Comparison of ENCODE assay signal across 24 mouse cellular contexts in genomic region chr14:71036620-71037019, GRCm38 (mm10).
DNase-seq lines count a peak whose midpoint lies in the region; ATAC-seq and TF ChIP-seq lines count a peak whose summit lies in the region.
"Had no signal": no experiment of that assay in that cellular context is flagged by ENCODE, and none has a peak within 500 bp of the region (broad histone marks: within the 10 kb centered on the region; RNA-seq: fewer than 3 reads in every experiment).

No protein-coding gene starts in this region.

- peaks cover 9% of the 10 kb centered on the region; the same call in 1 of the 2 replicates for H3K4me1 ChIP-seq in embryonic facial prominence, embryonic 12.5 days
- 0 out of 2 replicates have a peak, but pooled peaks cover 3% of the 10 kb centered on the region for H3K4me1 ChIP-seq in embryonic facial prominence, embryonic 10.5 days
- H3K4me1 ChIP-seq in MEL (ENCODE audit: control insufficient read depth in 1 of 2, insufficient read depth in 2 of 2, low read length in 2 of 2) = no peaks in the 10 kb centered on the region
- H3K4me1 ChIP-seq in limb, embryonic 14.5 days (ENCODE audit: control insufficient read depth, insufficient read depth, low read length) = peaks cover 9% of the 10 kb centered on the region
- H3K4me1 ChIP-seq: forebrain, embryonic 12.5 days; hindbrain, embryonic 13.5 days had no signal

- peak; percentile 28; the same call in 1 of the 2 replicates for ATAC-seq in embryonic facial prominence, embryonic 12.5 days (ENCODE audit: insufficient number of reproducible peaks, insufficient read depth, low FRiP score, low TSS enrichment)
- peak; percentile 70; the same call in 1 of the 2 replicates for ATAC-seq in limb, embryonic 14.5 days (ENCODE audit: low FRiP score, low read depth)
- ATAC-seq: activated CD4-positive, CD25-positive, alpha-beta regulatory T cell, adult 4 months; CD4-positive, CD25-positive, alpha-beta regulatory T cell, adult 4 months; forebrain, embryonic 16.5 days; hindbrain, postnatal 0 days; Patski had no signal

- no peak overlapping the region for H3K4me3 ChIP-seq in embryonic facial prominence, embryonic 12.5 days
- H3K4me3 ChIP-seq in embryonic facial prominence, embryonic 10.5 days = no peak overlapping the region
- H3K4me3 ChIP-seq in left cerebral cortex, adult 2 months = no peak overlapping the region
- H3K4me3 ChIP-seq in MEL (ENCODE audit: control insufficient read depth in 1 of 2, insufficient read depth in 1 of 2, low read depth in 2 of 2, low read length in 2 of 2) = no peak overlapping the region
- no peak overlapping the region for H3K4me3 ChIP-seq in limb, embryonic 14.5 days (replicated peaks; ENCODE audit: low read length)
- H3K4me3 ChIP-seq: forebrain, embryonic 12.5 days; heart, embryonic 10.5 days; hindbrain, embryonic 13.5 days had no signal

- no peaks in the 10 kb centered on the region for H3K36me3 ChIP-seq in embryonic facial prominence, embryonic 12.5 days
- no peaks in the 10 kb centered on the region for H3K36me3 ChIP-seq in embryonic facial prominence, embryonic 10.5 days (replicated peaks)
- no peaks in the 10 kb centered on the region for H3K36me3 ChIP-seq in MEL (ENCODE audit: control insufficient read depth in 1 of 2, insufficient read depth in 2 of 2, low read length in 2 of 2)
- H3K36me3 ChIP-seq in limb, embryonic 14.5 days (ENCODE audit: control insufficient read depth, insufficient read depth, low read length) = no peaks in the 10 kb centered on the region
- H3K36me3 ChIP-seq: forebrain, embryonic 12.5 days; G1E; heart, embryonic 10.5 days; hindbrain, embryonic 13.5 days had no signal

- H3K9ac ChIP-seq in embryonic facial prominence, embryonic 12.5 days = no peak overlapping the region
- no peak overlapping the region for H3K9ac ChIP-seq in MEL (ENCODE audit: control insufficient read depth, low read depth, low read length, poor library complexity, severe bottlenecking)
- no peak overlapping the region for H3K9ac ChIP-seq in limb, embryonic 14.5 days (ENCODE audit: low read depth, low read length, severe bottlenecking)
- H3K9ac ChIP-seq: forebrain, embryonic 12.5 days; hindbrain, embryonic 13.5 days had no signal

- TF ChIP-seq CTCF in left cerebral cortex, adult 2 months (IDR thresholded peaks at IDR 0.05) = no peak
- TF ChIP-seq CTCF in MEL (IDR thresholded peaks at IDR 0.05 in 2 of 3, conservative IDR thresholded peaks at IDR 0.05 in 1 of 3; ENCODE audit: control insufficient read depth in 1 of 3, insufficient read depth in 1 of 3, low read depth in 2 of 3, low read length in 3 of 3, poor library complexity in 1 of 3, severe bottlenecking in 1 of 3) = no peak

- no peak overlapping the region for H3K4me2 ChIP-seq in embryonic facial prominence, embryonic 12.5 days (replicated peaks)
- H3K4me2 ChIP-seq in limb, embryonic 14.5 days (replicated peaks; ENCODE audit: low read depth, low read length, severe bottlenecking) = no peak overlapping the region
- H3K4me2 ChIP-seq: forebrain, embryonic 12.5 days; hindbrain, embryonic 13.5 days had no signal

- intact Hi-C loops in left cerebral cortex, postnatal 4 days (cut with DNase I) = no loop called here
- intact Hi-C loops in left cerebral cortex, adult 2 months (cut with DNase I) = no loop called here

- TF ChIP-seq EP300 in MEL (IDR thresholded peaks at IDR 0.05; ENCODE audit: low read depth in 1 of 2, low read length in 2 of 2) = no peak

- 40% methylated on average over 7 of the region's 7 CpGs for WGBS in embryonic facial prominence, embryonic 12.5 days
- WGBS in embryonic facial prominence, embryonic 10.5 days = 74% methylated on average over 7 of the region's 7 CpGs
- 30% methylated on average over 7 of the region's 7 CpGs for WGBS in limb, embryonic 14.5 days

- TF ChIP-seq POLR2A in MEL (IDR thresholded peaks at IDR 0.05; ENCODE audit: control insufficient read depth in 1 of 2, insufficient read depth in 1 of 2, low read depth in 1 of 2, low read length in 2 of 2, poor library complexity in 1 of 2) = no peak
- TF ChIP-seq POLR2A in limb, embryonic 14.5 days (IDR thresholded peaks at IDR 0.05; ENCODE audit: borderline replicate concordance, extremely low read depth, insufficient read depth, insufficient read length) = no peak

- DNase-seq in embryonic facial prominence, embryonic 10.5 days (ENCODE audit: low spot score) = no peak
- DNase-seq in left cerebral cortex, postnatal 4 days = peak; percentile 21
- no peak for DNase-seq in left cerebral cortex, adult 2 months (ENCODE audit: extremely low spot score in 1 of 2, low spot score in 2 of 2)
- DNase-seq in MEL (ENCODE audit: low read depth, low spot score) = peak; percentile 8
- peak; percentile 89 for DNase-seq in limb, embryonic 14.5 days (ENCODE audit: low spot score)
- no peak for DNase-seq in cerebellum, postnatal 25 days
- DNase-seq: adrenal gland, postnatal 14 days; B cell, adult 2 months; cerebellum, adult 11-12 months; cerebellum, adult 9-10 months; cerebellum, postnatal 36 days; gastrocnemius, postnatal 25 days; heart, adult 18-20 months; heart, postnatal 10 days had no signal

- peak overlapping the region; percentile 65; the same call in 1 of the 2 replicates for H3K27ac ChIP-seq in embryonic facial prominence, embryonic 12.5 days
- no peak overlapping the region for H3K27ac ChIP-seq in embryonic facial prominence, embryonic 10.5 days (replicated peaks)
- no peak overlapping the region for H3K27ac ChIP-seq in left cerebral cortex, adult 2 months
- H3K27ac ChIP-seq in MEL (ENCODE audit: control insufficient read depth, low read depth, low read length) = no peak overlapping the region
- H3K27ac ChIP-seq in limb, embryonic 14.5 days (replicated peaks; ENCODE audit: low read depth, low read length) = no peak overlapping the region
- H3K27ac ChIP-seq: forebrain, embryonic 12.5 days; heart, embryonic 10.5 days; hindbrain, embryonic 13.5 days; hindbrain, postnatal 0 days had no signal

- TF ChIP-seq RAD21 in MEL (IDR thresholded peaks at IDR 0.05; ENCODE audit: low read depth, low read length) = no peak

- H3K9me3 ChIP-seq in embryonic facial prominence, embryonic 12.5 days = no peaks in the 10 kb centered on the region
- H3K9me3 ChIP-seq in embryonic facial prominence, embryonic 10.5 days = no peaks in the 10 kb centered on the region
- no peaks in the 10 kb centered on the region for H3K9me3 ChIP-seq in MEL (replicated peaks; ENCODE audit: insufficient read depth, low read length)
- no peaks in the 10 kb centered on the region for H3K9me3 ChIP-seq in limb, embryonic 14.5 days (ENCODE audit: control insufficient read depth, low read length)
- H3K9me3 ChIP-seq: forebrain, embryonic 12.5 days; heart, embryonic 10.5 days; hindbrain, embryonic 13.5 days had no signal

- H3K27me3 ChIP-seq in embryonic facial prominence, embryonic 12.5 days = no peaks in the 10 kb centered on the region
- no peaks in the 10 kb centered on the region for H3K27me3 ChIP-seq in embryonic facial prominence, embryonic 10.5 days (replicated peaks; ENCODE audit: low read depth, poor library complexity, severe bottlenecking)
- H3K27me3 ChIP-seq in MEL (ENCODE audit: control insufficient read depth in 1 of 2, insufficient read depth in 2 of 2, low read length in 2 of 2) = no peaks in the 10 kb centered on the region
- no peaks in the 10 kb centered on the region for H3K27me3 ChIP-seq in limb, embryonic 14.5 days (ENCODE audit: control insufficient read depth, insufficient read depth, low read length)
- H3K27me3 ChIP-seq: forebrain, embryonic 12.5 days; hindbrain, embryonic 13.5 days; Patski had no signal

- H3K79me2 ChIP-seq in MEL (ENCODE audit: control insufficient read depth, insufficient read depth, low read length, poor library complexity) = no peaks in the 10 kb centered on the region

TF ChIP-seq in MEL, 35 proteins besides CTCF, POLR2A, EP300 and RAD21:
- TF ChIP-seq BHLHE40 (IDR thresholded peaks at IDR 0.05; ENCODE audit: borderline replicate concordance, low read depth, low read length) (no peak), MAX (IDR thresholded peaks at IDR 0.05; ENCODE audit: low read length) (no peak), GABPA (IDR thresholded peaks at IDR 0.05; ENCODE audit: low read depth, low read length) (no peak), RCOR1 (IDR thresholded peaks at IDR 0.05; ENCODE audit: low read depth, low read length) (no peak), CHD1 (IDR thresholded peaks at IDR 0.05; ENCODE audit: low read depth, low read length) (no peak), NELFE (IDR thresholded peaks at IDR 0.05; ENCODE audit: low read depth, low read length) (no peak), MAFK (IDR thresholded peaks at IDR 0.05; ENCODE audit: borderline replicate concordance, low read depth, low read length) (no peak), MEF2A (IDR thresholded peaks at IDR 0.05; ENCODE audit: extremely low read depth, insufficient replicate concordance, low read depth, low read length, poor library complexity, severe bottlenecking) (no peak), TAL1 (IDR thresholded peaks at IDR 0.05; ENCODE audit: low read length) (no peak), ZC3H11A (IDR thresholded peaks at IDR 0.05; ENCODE audit: low read depth, low read length) (no peak), USF1 (IDR thresholded peaks at IDR 0.05; ENCODE audit: low read depth, low read length) (no peak)

Comparison
In these comparisons a context has a peak if more than half of its experiments do, and no peak if none do; other contexts are left out.
1. DNase-seq: peak in left cerebral cortex, postnatal 4 days (single experiment), MEL (single experiment) and limb, embryonic 14.5 days (single experiment); none in embryonic facial prominence, embryonic 10.5 days (single experiment), left cerebral cortex, adult 2 months (0 of 2) and cerebellum, postnatal 25 days (0 of 2).